Mouse (Mus musculus): Measurements from ENCODE around the gene Olfr1357. TPM values are rescaled to one million over a fixed set of nuclear protein-coding genes. Genes with fewer than 3 reads are reported as not detected.

Gene Olfr1357
- total and polyA plus RNA-seq, 3 experiments: not detected

GRCm38 (mm10) chr10:78576435-78577184, 41.3 kb downstream of the Olfr1357 start:
- no peak overlapping the region for H3K9ac ChIP-seq (ENCODE audit: control insufficient read depth, low read depth, low read length, poor library complexity, severe bottlenecking)
- no peak for TF ChIP-seq BHLHE40 (IDR thresholded peaks at IDR 0.05; ENCODE audit: borderline replicate concordance, low read depth, low read length)
- no peak for TF ChIP-seq RAD21 (IDR thresholded peaks at IDR 0.05; ENCODE audit: low read depth, low read length)
- TF ChIP-seq MXI1 (IDR thresholded peaks at IDR 0.05; ENCODE audit: low read depth, low read length): no peak
- TF ChIP-seq TAL1 (IDR thresholded peaks at IDR 0.05; ENCODE audit: low read length): no peak
- no peak for TF ChIP-seq NRF1 (IDR thresholded peaks at IDR 0.05; ENCODE audit: insufficient read depth, low read depth, low read length, poor library complexity, severe bottlenecking)
- no peak for TF ChIP-seq JUND (IDR thresholded peaks at IDR 0.05; ENCODE audit: low read depth, low read length)
- TF ChIP-seq ETS1 (IDR thresholded peaks at IDR 0.05; ENCODE audit: low read depth, low read length): no peak
- no peak for TF ChIP-seq E2F4 (IDR thresholded peaks at IDR 0.05; ENCODE audit: borderline replicate concordance, low read depth, low read length)
- TF ChIP-seq KAT2A (conservative IDR thresholded peaks at IDR 0.05; ENCODE audit: low read depth, low read length): no peak
- no peak for TF ChIP-seq TBP (IDR thresholded peaks at IDR 0.05; ENCODE audit: low read depth, low read length)
- no peak for TF ChIP-seq ELF1 (IDR thresholded peaks at IDR 0.05; ENCODE audit: low read depth, low read length)
- no peak for TF ChIP-seq MAFK (IDR thresholded peaks at IDR 0.05; ENCODE audit: borderline replicate concordance, low read depth, low read length)
- TF ChIP-seq MYC (IDR thresholded peaks at IDR 0.05; ENCODE audit: low read depth, low read length): no peak
- TF ChIP-seq RCOR1 (IDR thresholded peaks at IDR 0.05; ENCODE audit: low read depth, low read length): no peak
- TF ChIP-seq POLR2AphosphoS5 (IDR thresholded peaks at IDR 0.05; ENCODE audit: borderline replicate concordance, low read depth, low read length): no peak
- TF ChIP-seq GABPA (IDR thresholded peaks at IDR 0.05; ENCODE audit: low read depth, low read length): no peak
- no peak for TF ChIP-seq SIN3A (IDR thresholded peaks at IDR 0.05; ENCODE audit: low read length)
- TF ChIP-seq EP300 (IDR thresholded peaks at IDR 0.05; ENCODE audit: low read depth in 1 of 2, low read length in 2 of 2): no peak
- H3K27ac ChIP-seq (ENCODE audit: control insufficient read depth, low read depth, low read length): no peak overlapping the region
- H3K79me2 ChIP-seq (ENCODE audit: control insufficient read depth, insufficient read depth, low read length, poor library complexity): peaks cover 4% of the 10 kb centered on the region; the same call in 1 of the 2 replicates
- no peak for DNase-seq (ENCODE audit: low read depth, low spot score)
- no peaks in the 10 kb centered on the region for H3K27me3 ChIP-seq (ENCODE audit: control insufficient read depth in 1 of 2, insufficient read depth in 2 of 2, low read length in 2 of 2)
- H3K4me1 ChIP-seq (ENCODE audit: control insufficient read depth in 1 of 2, insufficient read depth in 2 of 2, low read length in 2 of 2): peaks cover 0 to 8% of the 10 kb centered on the region in 2 experiments; a peak in 1 of 4 replicates
- no peaks in the 10 kb centered on the region for H3K9me3 ChIP-seq (replicated peaks; ENCODE audit: insufficient read depth, low read length)
- H3K4me3 ChIP-seq (ENCODE audit: control insufficient read depth in 1 of 2, insufficient read depth in 1 of 2, low read depth in 2 of 2, low read length in 2 of 2): no peak overlapping the region
- H3K36me3 ChIP-seq (ENCODE audit: control insufficient read depth in 1 of 2, insufficient read depth in 2 of 2, low read length in 2 of 2): no peaks in the 10 kb centered on the region; a peak in 2 of 4 replicates

DNA sequence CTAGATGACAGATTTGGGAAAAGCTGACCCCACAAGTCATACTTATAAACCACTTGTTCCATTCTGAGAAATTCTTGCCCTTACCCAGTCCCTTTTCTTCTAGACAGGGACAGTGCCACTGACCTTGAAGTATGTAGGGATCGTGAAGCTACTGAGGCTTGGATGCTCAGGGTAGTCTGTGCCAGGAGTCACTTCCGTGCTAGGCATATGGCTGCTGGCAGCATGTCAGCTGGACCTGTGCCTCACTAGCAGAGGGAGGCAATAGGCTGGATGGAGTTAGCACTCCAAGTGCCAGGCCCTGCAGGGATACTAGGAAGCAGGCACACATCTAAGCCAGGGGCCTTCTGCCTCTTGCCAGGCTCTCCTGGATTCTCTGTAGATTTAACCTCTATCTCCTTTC, 42.2 kb downstream of the Olfr1357 start:
- Histone ChIP-seq H3K36me3 (ENCODE audit: control insufficient read depth in 1 of 2, insufficient read depth in 2 of 2, low read length in 2 of 2) (no peaks in the 10 kb centered on the region; a peak in 2 of 4 replicates), H3K27me3 (ENCODE audit: control insufficient read depth in 1 of 2, insufficient read depth in 2 of 2, low read length in 2 of 2) (no peaks in the 10 kb centered on the region; a peak in 1 of 4 replicates), H3K79me2 (ENCODE audit: control insufficient read depth, insufficient read depth, low read length, poor library complexity) (peaks cover 4% of the 10 kb centered on the region; the same call in 1 of the 2 replicates), H3K9me3 (replicated peaks; ENCODE audit: insufficient read depth, low read length) (no peaks in the 10 kb centered on the region), H3K4me3 (ENCODE audit: control insufficient read depth in 1 of 2, insufficient read depth in 1 of 2, low read depth in 2 of 2, low read length in 2 of 2) (peak overlapping the region; percentile 78 to 88), H3K9ac (ENCODE audit: control insufficient read depth, low read depth, low read length, poor library complexity, severe bottlenecking) (peak overlapping the region; percentile 77), H3K27ac (ENCODE audit: control insufficient read depth, low read depth, low read length) (peak overlapping the region; percentile 71), H3K4me1 (ENCODE audit: control insufficient read depth in 1 of 2, insufficient read depth in 2 of 2, low read length in 2 of 2) (peaks cover 0 to 8% of the 10 kb centered on the region in 2 experiments; a peak in 1 of 4 replicates)
- TF ChIP-seq NELFE (IDR thresholded peaks at IDR 0.05; ENCODE audit: low read depth, low read length) (no peak), TCF12 (IDR thresholded peaks at IDR 0.05; ENCODE audit: low read depth, low read length) (no peak), GATA1 (IDR thresholded peaks at IDR 0.05; ENCODE audit: low read depth, low read length) (no peak), TBP (IDR thresholded peaks at IDR 0.05; ENCODE audit: low read depth, low read length) (no peak), ZNF384 (IDR thresholded peaks at IDR 0.05; ENCODE audit: low read depth, low read length) (no peak), E2F4 (IDR thresholded peaks at IDR 0.05; ENCODE audit: borderline replicate concordance, low read depth, low read length) (no peak), CHD2 (IDR thresholded peaks at IDR 0.05; ENCODE audit: low read length) (no peak), MXI1 (IDR thresholded peaks at IDR 0.05; ENCODE audit: low read depth, low read length) (peak; percentile 52), JUND (IDR thresholded peaks at IDR 0.05; ENCODE audit: low read depth, low read length) (no peak), CTCF (IDR thresholded peaks at IDR 0.05 in 2 of 3, conservative IDR thresholded peaks at IDR 0.05 in 1 of 3; ENCODE audit: control insufficient read depth in 1 of 3, insufficient read depth in 1 of 3, low read depth in 2 of 3, low read length in 3 of 3, poor library complexity in 1 of 3, severe bottlenecking in 1 of 3) (no peak), MAX (IDR thresholded peaks at IDR 0.05; ENCODE audit: low read length) (0 out of 2 replicates have a peak, but pooled peaks have one; percentile 36)
- peak; percentile 67 for DNase-seq (ENCODE audit: low read depth, low spot score)

All from MEL (cell line).